Mouse (Mus musculus): Measurements from ENCODE around the gene Chrm4.
A peak's percentile ranks its signal among the peaks of the same experiment; 100 is the strongest.

Gene Chrm4

DNA sequence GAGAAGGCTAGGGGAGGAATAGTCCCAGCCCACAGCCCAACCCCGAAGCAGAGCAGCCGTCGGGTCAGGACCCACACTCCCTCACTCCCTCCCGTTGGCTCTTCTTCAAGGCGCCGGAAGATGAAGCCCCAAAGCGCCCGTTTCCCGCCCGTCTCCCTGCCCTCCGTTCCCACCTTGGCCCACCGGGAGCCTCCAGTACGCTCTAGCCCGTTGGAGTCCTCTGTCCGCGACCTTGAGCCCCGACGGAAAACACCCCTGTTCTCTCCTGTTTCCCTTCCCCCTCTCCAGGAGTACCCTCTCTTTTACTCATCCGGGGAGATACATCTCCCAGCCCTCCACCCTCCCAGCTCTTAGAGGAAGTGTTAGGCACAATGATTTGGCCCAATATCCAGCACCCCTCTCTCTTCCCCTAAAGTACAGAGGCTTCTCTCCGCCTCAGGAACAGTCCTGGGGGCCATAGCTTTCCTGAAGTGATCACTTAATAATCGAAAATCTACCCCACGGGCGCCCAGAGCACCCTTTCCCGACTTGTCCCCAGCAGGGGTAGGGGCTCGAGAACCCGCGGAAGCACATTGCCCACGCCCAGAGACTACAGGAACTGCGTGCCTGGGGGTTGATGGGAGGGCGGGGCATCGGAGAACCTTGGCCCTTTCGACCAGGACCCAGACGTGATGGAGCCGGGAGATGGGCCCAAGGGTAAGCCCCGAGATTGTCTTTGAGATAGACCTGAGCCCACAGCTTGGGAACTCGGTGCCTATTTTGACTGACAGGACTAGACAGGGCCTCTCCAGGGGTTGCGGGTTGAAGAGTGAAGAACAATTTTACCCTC is 4.2 kb upstream of the Chrm4 start:
- peak; percentile 62 for DNase-seq (ENCODE audit: low read depth, low spot score)

DNA sequence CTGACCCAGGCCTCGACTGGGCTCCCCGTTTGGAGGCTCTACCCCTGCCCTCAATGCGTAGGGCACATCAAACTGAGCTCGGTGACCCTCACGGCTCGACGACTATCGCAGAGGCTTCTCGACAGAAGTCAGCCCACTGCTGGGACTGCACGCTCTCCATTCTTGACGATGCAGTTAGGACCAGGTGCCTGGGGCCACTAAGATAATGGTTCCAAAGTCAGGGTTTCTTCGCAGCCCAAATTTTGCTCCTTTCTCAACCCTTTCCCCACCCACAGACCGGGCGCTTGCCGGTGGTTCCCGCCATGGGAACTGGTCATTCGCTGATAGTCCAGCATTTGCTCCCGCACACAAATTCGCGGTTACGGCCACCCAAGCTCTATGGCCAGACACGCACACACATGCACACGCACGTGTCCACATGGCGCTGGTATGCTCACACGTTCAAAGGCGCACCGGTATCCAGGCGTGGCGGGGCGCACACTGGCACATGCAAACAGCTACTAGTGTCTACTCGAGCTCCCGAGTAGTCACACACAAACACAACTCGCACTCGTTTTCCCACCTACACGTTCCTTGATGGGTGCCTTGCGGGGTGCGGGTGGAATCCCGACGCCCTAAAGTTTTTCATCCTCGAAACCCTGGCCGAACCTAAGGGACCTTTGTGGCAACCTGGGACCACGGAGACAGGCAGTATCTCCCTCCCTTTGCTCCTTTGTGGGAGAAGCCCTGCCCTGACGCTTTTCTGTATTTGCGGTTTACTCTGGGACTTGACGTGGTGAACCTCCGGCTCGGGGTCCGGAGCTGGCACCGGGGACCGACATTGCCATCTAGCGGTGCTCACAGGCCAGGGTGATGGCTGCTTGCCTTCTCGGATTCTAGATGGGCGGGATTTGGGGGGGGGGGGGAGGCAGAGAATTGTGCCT is 3.4 kb upstream of the Chrm4 start:
- DNase-seq (ENCODE audit: low read depth, low spot score) = peak; percentile 90

GRCm38 (mm10) chr2:91924726-91925125 is 2.3 kb upstream of the Chrm4 start:
- no peak for DNase-seq (ENCODE audit: low read depth, low spot score)

GRCm38 (mm10) chr2:91925442-91925841 is 1.6 kb upstream of the Chrm4 start:
- no peak for DNase-seq (ENCODE audit: low read depth, low spot score)

DNA sequence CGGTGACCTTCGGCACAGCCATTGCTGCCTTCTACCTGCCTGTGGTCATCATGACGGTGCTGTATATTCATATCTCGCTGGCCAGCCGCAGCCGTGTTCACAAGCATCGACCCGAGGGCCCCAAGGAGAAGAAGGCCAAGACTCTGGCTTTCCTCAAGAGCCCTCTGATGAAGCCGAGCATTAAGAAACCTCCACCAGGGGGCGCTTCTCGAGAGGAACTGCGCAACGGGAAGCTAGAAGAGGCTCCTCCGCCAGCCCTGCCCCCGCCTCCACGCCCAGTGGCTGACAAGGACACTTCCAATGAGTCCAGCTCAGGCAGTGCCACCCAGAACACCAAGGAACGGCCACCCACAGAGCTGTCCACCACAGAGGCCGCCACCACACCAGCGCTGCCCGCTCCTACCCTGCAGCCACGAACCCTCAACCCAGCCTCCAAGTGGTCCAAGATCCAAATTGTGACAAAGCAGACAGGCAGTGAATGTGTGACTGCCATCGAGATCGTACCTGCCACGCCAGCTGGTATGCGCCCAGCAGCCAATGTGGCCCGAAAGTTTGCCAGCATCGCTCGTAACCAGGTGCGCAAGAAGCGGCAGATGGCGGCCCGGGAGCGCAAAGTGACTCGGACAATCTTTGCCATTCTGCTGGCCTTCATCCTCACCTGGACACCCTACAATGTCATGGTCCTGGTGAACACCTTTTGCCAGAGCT is 931 bp downstream of the Chrm4 start:
- peak; percentile 87 for DNase-seq (ENCODE audit: low read depth, low spot score)

DNA sequence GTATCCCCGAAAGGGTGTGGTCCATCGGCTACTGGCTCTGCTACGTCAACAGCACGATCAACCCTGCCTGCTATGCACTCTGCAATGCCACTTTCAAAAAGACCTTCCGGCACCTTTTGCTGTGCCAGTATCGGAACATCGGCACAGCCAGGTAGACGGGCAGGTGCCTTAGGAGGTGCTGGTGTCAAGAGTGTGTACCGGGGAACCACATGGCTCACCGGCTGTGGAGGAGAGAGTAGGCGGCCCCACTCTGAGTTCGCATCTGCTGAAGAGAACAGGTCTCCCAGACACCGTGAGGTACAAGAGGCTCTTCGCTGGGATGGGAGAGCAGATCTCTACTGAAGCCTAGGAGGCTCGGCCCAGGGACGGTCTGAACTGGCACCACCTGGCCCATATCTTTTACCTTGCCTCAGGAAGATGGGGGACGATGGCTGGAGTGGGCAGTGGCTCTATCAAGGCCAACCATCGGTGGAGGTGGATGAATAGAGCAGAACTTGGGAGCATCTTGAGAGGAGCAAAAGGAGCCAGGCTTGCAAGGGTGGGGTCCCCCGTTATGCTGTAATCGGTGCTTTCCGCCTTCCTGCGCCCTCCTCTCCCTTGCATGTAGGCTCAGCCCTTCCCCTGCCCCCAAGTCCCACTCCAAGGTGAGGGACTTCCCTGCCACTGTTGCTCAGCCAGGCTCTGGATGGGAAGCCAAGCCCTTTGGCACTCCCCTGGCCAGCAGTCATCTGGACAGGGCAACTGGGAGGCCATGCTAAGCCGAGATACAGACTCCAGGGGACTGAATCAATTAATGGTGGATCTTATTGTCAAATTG is 1.7 kb downstream of the Chrm4 start:
- DNase-seq (ENCODE audit: low read depth, low spot score) = no peak

DNA sequence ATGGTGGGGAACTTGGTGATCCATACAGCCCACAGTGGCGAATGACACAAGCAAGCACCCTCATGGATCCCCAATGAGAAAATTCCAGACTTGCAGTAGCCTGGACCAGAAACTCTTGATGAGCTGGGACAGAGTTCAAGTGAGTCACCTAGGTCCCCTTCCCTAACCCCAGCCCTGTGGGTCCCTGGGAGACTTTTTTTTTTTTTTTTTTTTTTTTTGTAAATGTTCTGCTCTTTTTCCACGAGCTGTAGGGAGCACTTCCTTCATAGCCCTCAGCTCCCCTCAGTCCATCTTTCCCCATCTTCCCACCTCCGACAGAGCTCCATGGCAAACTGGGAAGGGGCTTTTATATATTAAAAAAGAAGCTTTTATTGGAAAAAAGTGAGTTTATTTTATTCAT is 2.4 kb downstream of the Chrm4 start:
- no peak for DNase-seq (ENCODE audit: low read depth, low spot score)

DNA sequence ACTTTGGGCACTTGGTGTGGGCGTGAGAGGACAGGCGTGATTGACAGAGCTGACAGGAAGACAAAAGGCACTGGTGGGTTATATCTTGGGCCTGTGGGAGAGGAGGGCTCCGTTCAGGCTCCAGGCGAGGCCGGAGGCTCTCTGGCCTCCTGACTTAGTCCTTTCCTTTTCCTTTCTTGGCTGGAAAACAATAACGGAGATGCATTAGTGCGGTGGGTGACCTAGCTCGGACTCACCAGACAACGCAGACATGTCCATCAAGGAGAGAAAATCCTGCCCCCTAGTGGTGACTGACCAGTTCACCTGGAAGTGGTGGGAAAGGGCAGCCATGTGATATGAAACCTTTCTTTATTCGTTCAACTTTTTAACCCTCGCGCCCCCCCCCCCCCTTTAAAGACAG is 2.9 kb downstream of the Chrm4 start:
- peak; percentile 66 for DNase-seq (ENCODE audit: low read depth, low spot score)

GRCm38 (mm10) chr2:91930761-91931291 is 3.8 kb downstream of the Chrm4 start:
- no peak for DNase-seq (ENCODE audit: low read depth, low spot score)

DNA sequence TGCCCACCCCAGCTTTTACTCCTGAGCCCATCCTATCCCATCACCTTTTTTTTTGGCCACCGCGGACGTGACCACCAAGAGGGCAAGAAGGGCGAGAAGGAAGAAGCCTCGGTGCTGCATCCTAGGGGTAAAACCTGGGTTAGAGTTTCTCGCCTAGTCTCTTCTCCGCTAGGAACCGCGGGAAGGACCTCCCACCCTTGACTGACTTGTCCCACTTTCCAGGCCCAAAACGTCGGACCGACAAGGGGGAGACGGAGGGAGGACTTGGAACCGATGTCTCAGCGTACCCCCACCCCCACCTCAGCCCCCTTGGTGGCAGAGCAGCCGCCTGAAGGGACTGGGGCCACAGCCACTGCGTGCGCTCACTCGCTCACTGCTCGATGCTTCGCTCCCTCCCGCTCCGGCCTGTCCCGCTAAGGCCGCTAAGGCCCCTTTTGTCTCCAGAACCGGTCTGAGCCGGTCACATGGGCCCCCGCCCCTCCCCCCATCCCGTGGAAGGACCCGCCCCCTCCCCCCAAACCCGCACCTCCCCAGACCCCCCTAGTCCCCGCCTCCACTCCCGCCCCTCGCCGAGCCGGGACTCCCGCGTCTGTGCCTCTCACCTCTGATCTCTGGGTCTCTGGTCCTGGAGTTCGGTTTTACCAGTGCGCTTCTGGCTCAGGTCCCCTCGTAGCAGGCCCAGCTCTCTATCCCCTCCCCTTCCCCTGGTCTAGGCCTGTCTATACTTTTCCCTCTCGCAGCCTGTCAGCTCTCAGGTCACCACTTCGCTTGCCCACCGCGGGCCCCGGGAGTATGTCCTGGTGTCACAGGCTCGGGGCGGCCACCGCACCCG is 4.5 kb downstream of the Chrm4 start:
- no peak for DNase-seq (ENCODE audit: low read depth, low spot score)

DNA sequence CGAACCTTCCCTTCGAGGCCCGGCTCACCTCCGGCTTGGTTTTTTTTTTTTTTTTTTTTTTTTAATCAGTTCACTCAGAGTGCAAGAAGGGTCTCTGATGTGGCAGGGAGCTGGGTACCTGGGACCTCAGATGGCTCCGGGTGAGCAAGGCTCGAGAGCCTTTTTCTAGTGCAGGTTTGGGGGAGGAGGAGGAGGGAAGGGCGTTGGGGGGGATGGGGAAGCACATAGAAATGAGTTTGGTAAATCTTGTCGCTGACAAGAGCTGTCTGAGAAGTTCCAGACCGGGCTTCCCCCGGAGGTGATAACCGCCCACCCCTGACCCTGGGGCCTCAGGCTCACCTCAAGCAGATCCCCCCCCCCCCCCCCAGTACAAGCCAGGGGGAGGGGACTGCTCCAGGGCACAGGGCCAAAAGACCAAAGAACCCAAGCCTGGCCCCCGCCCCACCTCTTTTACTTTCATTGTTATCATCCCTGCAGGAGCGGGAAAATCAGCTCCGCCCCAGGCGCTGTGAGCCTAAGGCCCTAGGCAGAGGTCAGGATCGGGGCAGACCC is 5.2 kb downstream of the Chrm4 start, which contains the start of gene Mdk:
Gene Mdk, minus strand, starts transcription at position 138 of the 552 bp plus-strand sequence.
- peak; percentile 61 for DNase-seq (ENCODE audit: low read depth, low spot score)

DNA sequence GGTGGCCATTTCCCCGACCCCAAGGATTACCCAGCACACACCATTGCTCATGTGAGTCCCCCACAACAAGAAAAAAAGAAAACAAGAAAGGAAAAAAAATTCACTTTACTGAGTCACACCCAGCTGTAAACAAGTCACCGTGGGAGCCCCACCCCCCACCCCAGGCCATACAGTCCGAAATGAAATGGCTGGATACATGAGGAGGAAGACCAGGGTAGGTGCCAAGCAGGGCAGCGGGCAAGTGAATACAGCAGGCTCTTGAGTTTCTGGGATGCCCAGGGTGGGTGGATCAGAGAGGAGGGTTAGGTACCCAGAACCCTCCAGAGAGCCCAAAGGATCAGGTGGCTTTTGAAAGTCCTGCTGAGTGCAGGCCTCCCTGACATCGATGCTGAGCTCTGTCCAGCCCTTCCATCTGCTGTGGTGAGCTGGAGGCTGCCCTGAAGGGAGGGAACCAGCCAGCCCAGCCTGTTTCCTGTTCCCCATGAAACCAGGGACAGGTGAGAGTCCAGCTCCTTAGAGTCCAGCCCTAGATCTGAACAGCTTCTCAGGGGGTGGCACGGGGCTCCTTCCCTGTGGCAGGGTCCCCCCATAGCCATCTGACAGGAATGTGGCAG is 5.8 kb downstream of the Chrm4 start:
- peak; percentile 27 for DNase-seq (ENCODE audit: low read depth, low spot score)

DNA sequence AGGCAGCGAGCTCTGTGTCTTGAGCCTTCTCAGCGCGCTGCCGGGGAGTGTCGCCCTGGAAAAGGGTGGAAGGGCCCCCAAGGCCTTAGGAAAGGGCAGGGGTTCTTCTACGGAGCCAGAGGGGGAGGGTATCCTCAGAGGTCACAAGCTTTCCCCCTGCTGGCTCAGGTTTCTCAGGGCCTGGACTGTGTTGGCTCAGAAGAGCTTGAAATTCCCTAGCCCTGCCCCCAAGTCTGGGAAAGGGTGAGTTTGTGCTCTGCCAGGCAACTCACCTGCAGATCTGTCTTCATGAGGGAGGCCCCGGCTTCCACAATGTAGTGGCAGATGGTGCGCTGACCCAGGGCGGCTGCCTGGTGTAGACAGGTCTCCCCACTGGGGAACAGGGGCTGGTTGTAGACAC is 6.4 kb downstream of the Chrm4 start:
- DNase-seq (ENCODE audit: low read depth, low spot score) = no peak

- DNase-seq (ENCODE audit: low read depth, low spot score) = no peak
Measured at GRCm38 (mm10) chr2:91934016-91934415, 7.0 kb downstream of the Chrm4 start.

DNA sequence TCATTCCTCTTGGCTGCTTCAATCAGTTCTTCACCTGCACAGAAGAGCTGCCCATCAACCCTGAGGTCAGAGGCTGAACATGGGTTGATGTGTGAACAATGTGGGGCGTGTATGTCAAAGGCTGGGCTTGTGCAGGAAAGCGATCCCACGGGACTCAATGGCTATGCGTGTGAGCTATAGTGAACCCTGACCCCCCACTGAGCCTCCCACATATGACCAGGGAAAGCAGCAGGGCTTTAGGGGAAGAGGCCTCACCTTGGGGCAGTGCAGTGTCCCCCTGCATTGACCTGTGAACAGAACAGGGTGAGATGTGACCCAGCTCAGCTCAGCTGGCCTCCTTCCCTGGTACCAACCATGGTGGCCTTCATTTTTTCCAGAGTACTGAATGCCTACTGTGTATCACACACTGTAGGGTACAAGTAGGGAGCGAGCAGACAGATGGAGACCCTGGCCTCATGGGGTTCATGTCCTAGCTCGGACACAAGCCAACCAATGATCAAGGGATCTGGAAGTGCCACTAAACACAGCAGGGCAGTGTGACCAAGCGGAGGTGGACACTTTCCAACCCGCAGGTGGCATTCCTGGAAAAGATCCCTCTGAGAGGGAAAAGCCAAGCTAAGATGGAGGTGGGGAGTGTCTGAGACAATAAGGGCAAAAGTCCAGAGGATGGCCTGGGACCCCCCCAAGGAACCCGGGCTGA is 7.9 kb downstream of the Chrm4 start:
- DNase-seq (ENCODE audit: low read depth, low spot score) = no peak

GRCm38 (mm10) chr2:91936154-91936553 is 9.1 kb downstream of the Chrm4 start:
- DNase-seq (ENCODE audit: low read depth, low spot score) = no peak

- no peak for DNase-seq (ENCODE audit: low read depth, low spot score)
Measured at GRCm38 (mm10) chr2:91939303-91939935, 12.4 kb downstream of the Chrm4 start.

DNA sequence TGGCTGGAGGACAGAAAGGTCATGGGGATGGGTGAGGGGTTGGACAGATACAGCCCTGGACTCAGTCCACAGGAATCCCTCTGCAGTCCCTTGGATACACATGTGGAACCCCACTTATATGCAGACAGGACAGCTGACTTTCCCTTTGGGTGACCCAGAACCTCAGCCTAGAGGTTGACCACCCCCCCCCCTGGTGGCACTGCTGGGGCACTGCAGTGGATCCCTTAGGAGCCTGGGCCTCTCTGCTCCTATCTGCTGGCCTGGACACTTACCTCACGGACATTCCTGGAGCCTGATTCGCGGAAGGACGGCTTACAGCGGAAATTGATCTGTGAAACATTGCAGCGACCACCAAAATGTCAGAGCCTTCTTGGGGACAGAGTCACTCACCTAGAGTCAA is 15.3 kb downstream of the Chrm4 start:
- peak; percentile 46 for DNase-seq (ENCODE audit: low read depth, low spot score)

Data from CD4-positive, CD25-positive, alpha-beta regulatory T cell, adult 2 months (primary cell).